In the genomic region with DNA sequence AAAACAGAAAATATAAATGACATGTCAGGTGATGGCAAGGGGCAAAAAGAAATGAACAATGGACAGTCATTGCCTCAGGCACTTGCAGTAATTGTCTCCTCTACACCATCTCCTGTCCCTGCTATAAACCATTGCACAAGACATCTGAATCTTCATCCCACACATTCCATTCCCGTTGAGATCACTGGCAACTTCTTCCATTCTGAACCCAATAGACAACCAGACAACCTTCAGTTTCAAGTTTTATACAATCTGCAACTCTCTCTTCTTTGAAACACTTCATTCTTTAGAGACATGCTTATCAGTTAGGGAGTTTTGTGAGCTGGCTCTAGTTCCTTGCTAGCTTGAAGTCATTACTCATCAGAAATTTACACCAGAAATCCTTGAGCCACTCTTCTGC, we compare ENCODE assay signal across 26 mouse cellular contexts.
"Had no signal": no experiment of that assay in that cellular context is flagged by ENCODE, and none has a peak within 500 bp of the region (broad histone marks: within the 10 kb centered on the region; RNA-seq: fewer than 3 reads in every experiment).

No protein-coding gene starts in this region.

- H3K36me3 ChIP-seq: heart, embryonic 10.5 days; heart, embryonic 12.5 days; hindbrain, embryonic 10.5 days; hindbrain, embryonic 12.5 days; kidney, embryonic 15.5 days; limb, embryonic 15.5 days; liver, embryonic 12.5 days had no signal

- H3K9ac ChIP-seq: heart, embryonic 12.5 days; hindbrain, embryonic 12.5 days; hindbrain, embryonic 14.5 days; kidney, embryonic 15.5 days; limb, embryonic 13.5 days; limb, embryonic 15.5 days; liver, embryonic 12.5 days; liver, embryonic 14.5 days had no signal

- H3K4me1 ChIP-seq: heart, embryonic 10.5 days; kidney, embryonic 15.5 days; limb, embryonic 15.5 days; liver, embryonic 12.5 days had no signal

- ATAC-seq: hindbrain, postnatal 0 days; intestine, embryonic 16.5 days; liver, embryonic 12.5 days had no signal

- H3K4me3 ChIP-seq: gastrocnemius, adult 2 months; heart, embryonic 10.5 days; heart, embryonic 12.5 days; hindbrain, embryonic 10.5 days; hindbrain, embryonic 12.5 days; kidney, embryonic 15.5 days; layer of hippocampus, adult 2 months; limb, embryonic 13.5 days; limb, embryonic 15.5 days; liver, embryonic 12.5 days had no signal

- DNase-seq: gastrocnemius, adult 2 months; gastrocnemius, postnatal 10 days; gastrocnemius, postnatal 25 days; heart, adult 18-20 months; heart, postnatal 10 days; heart, postnatal 4 days; kidney, adult 11 months; kidney, adult 2 months; kidney, adult 9 months; kidney, postnatal 25 days; kidney, postnatal 4 days; left cerebral cortex, postnatal 4 days had no signal

- H3K4me2 ChIP-seq: heart, embryonic 12.5 days; hindbrain, embryonic 12.5 days; hindbrain, embryonic 14.5 days; kidney, embryonic 15.5 days; limb, embryonic 13.5 days; limb, embryonic 15.5 days; liver, embryonic 12.5 days had no signal

- H3K9me3 ChIP-seq: heart, embryonic 10.5 days; heart, embryonic 12.5 days; hindbrain, embryonic 10.5 days; hindbrain, embryonic 12.5 days; kidney, embryonic 15.5 days; limb, embryonic 13.5 days; limb, embryonic 15.5 days; liver, embryonic 12.5 days had no signal

- H3K27me3 ChIP-seq: heart, embryonic 12.5 days; hindbrain, embryonic 12.5 days; kidney, embryonic 15.5 days; limb, embryonic 13.5 days; limb, embryonic 15.5 days; liver, embryonic 12.5 days had no signal

- H3K27ac ChIP-seq: gastrocnemius, adult 2 months; heart, embryonic 10.5 days; hindbrain, embryonic 10.5 days; hindbrain, embryonic 12.5 days; hindbrain, embryonic 14.5 days; hindbrain, postnatal 0 days; kidney, embryonic 15.5 days; kidney, postnatal 0 days; layer of hippocampus, adult 2 months; limb, embryonic 13.5 days; limb, embryonic 15.5 days; liver, embryonic 12.5 days; liver, embryonic 14.5 days had no signal
